Mouse (Mus musculus) embryonic facial prominence, embryonic 15.5 days (tissue): ENCODE measurements at regions not wholly inside any gene's neighbourhood (a gene's known extent, or its start where the extent isn't known, plus 50 kb on each side); places are given as distances from the start of the nearest gene placed in this dataset.

Experiments used
- ATAC-seq: fragments of 200-750 bp; cut with Nextera tagmentation; 2 replicates; pipeline ENCODE4 v1.8.0; 2017; ENCODE audit warnings: low read depth, moderate TSS enrichment; ENCODE audit not compliant: insufficient number of reproducible peaks, low FRiP score, low TSS enrichment
- H3K27ac ChIP-seq: fragments of 300-500 bp; sonication (generic); replicated peaks from 2 replicates; pipeline ENCODE4 v1.5.1; 2015; ENCODE audit warnings: mild to moderate bottlenecking, inconsistent platforms
- H3K27me3 ChIP-seq: fragments of 300-500 bp; sonication (generic); 2 replicates; pipeline ENCODE4 v1.6.1; 2015; ENCODE audit warnings: inconsistent platforms
- H3K36me3 ChIP-seq: fragments of 300-500 bp; sonication (generic); 2 replicates; pipeline ENCODE4 v1.6.1; 2015; ENCODE audit warnings: mild to moderate bottlenecking, inconsistent platforms
- H3K4me1 ChIP-seq: fragments of 300-500 bp; sonication (generic); 2 replicates; pipeline ENCODE4 v1.6.1; 2015; ENCODE audit warnings: inconsistent platforms
- H3K4me2 ChIP-seq: fragments of 300-500 bp; sonication (generic); replicated peaks from 2 replicates; pipeline ENCODE4 v1.6.1; 2015; ENCODE audit warnings: mild to moderate bottlenecking, inconsistent platforms
- H3K4me3 ChIP-seq: fragments of 300-500 bp; sonication (generic); replicated peaks from 2 replicates; pipeline ENCODE4 v1.5.1; 2015; ENCODE audit warnings: mild to moderate bottlenecking, inconsistent platforms
- H3K9ac ChIP-seq: fragments of 300-500 bp; sonication (generic); 2 replicates; pipeline ENCODE4 v1.6.1; 2015; ENCODE audit warnings: inconsistent platforms
- H3K9me3 ChIP-seq: fragments of 300-500 bp; sonication (generic); replicated peaks from 2 replicates; pipeline ENCODE4 v1.6.1; 2016; ENCODE audit warnings: inconsistent platforms
- WGBS: fragments of 180-500 bp; shearing (Covaris S2); methylation state at CpG from one replicate; pipeline ENCODE4 v1.1.7; 2015; 5-methylcytosine and 5-hydroxymethylcytosine counted together

DNA sequence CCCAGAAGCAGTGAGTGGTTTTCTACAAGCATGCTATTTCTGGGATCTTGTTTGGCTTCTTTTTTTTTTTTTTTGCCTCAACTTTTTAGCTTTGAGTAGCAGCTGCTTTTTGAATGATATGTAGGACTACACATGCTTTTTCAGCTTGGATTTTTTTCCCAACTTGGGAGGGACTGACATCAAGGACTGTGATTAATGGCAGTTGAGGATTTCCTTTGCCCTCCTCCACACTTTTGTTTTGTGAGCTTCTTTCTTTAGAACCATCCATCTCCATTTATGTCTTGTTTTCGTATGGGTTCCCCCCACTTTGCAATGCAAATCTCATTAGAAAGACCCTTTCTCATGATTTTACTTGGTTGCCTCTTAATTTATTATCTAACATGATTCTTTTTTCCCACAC, 352.3 kb upstream of the Jag1 start:
- WGBS: 77% methylated on average over 1 of the region's 1 CpGs
- no peak for ATAC-seq
- no peak overlapping the region for H3K4me3 ChIP-seq

DNA sequence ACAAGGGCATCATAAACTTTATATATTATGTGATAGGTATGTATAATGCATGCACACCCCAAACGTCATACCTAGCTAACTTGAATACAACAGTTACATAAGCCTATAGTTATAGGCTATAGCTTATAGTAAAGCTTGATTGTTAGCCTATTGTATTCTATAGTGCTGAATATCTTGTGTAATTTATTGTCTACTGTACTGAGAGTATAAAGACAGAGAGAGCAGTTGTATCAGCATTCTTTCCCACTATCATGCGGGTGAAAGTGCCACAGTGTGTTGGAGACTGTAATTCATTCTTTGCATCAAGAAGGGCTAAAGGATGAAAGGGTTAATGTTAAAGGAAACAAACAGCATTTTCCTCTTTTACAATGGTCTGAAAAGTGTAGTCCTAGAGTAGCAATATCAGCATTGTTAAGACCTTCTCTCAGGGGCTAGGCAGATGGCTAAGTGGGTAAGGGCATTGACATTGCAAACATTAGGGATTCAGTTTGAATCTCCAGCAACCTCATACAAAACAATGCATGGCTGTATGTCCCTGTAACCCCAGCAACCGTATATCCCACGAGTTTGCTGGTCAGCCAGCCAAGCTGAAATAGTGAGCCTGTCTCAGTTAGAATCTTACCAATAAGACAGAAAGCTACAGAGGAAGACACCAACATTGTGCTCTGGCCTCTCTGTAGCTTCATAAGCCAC, 340.8 kb upstream of the Jag1 start:
- H3K4me1 ChIP-seq: no peaks in the 10 kb centered on the region
- no peaks in the 10 kb centered on the region for H3K9me3 ChIP-seq
- H3K4me3 ChIP-seq: no peak overlapping the region
- no peaks in the 10 kb centered on the region for H3K36me3 ChIP-seq
- no peak overlapping the region for H3K27ac ChIP-seq
- H3K9ac ChIP-seq: no peak overlapping the region
- H3K4me2 ChIP-seq: no peak overlapping the region
- H3K27me3 ChIP-seq: no peaks in the 10 kb centered on the region
- ATAC-seq: no peak
- WGBS: 64% methylated on average over 4 of the region's 4 CpGs

More for the DNA sequence above, 352.3 kb upstream of the Jag1 start:
- no peaks in the 10 kb centered on the region for H3K27me3 ChIP-seq
- H3K9ac ChIP-seq: no peak overlapping the region
- no peaks in the 10 kb centered on the region for H3K36me3 ChIP-seq
- no peaks in the 10 kb centered on the region for H3K9me3 ChIP-seq
- no peak overlapping the region for H3K27ac ChIP-seq
- H3K4me1 ChIP-seq: no peaks in the 10 kb centered on the region
- H3K4me2 ChIP-seq: no peak overlapping the region

DNA sequence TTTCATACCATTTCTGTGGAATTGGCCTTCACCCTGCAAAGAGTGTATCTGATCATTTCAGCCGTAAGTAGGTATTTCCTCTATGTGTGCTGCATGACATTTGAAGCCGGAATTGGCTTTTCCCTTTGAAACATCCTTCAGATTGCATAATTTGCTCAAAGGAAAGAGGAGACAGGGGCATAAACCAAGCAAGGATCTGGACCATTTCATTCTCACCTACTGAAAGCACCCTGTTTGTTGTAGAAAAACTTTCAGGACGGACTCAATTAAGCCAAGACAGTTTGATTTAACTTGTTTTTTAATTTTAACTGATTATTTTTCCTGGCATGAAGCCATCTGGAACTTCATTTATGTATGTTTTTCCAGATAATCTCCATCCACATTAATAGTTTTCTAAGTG, 340.0 kb upstream of the Jag1 start:
- H3K27me3 ChIP-seq: no peaks in the 10 kb centered on the region
- H3K4me2 ChIP-seq: no peak overlapping the region
- no peaks in the 10 kb centered on the region for H3K36me3 ChIP-seq
- no peak overlapping the region for H3K4me3 ChIP-seq
- no peak for ATAC-seq
- H3K9ac ChIP-seq: no peak overlapping the region
- no peaks in the 10 kb centered on the region for H3K4me1 ChIP-seq
- H3K9me3 ChIP-seq: no peaks in the 10 kb centered on the region
- WGBS: 64% methylated on average over 3 of the region's 3 CpGs
- no peak overlapping the region for H3K27ac ChIP-seq

DNA sequence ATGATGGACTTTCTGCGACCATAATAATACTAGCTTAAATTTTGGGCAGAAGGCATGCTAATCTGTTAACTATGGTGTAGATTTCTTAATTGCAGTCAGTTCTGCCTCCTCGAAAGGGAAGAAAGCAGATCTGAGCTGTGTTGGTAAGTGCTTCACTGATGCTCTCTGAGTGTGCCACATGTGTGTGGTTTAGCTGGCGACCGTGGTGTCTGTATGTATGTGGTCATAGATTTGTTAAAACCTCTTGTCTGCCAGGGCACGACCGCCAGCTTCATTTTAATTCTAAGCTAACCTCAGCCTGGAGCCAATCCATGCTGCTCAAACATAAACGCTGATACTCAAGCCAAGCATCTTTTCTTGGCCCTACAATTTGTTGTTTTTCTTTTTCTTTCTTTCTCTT, 330.5 kb upstream of the Jag1 start:
- H3K9ac ChIP-seq: no peak overlapping the region
- peak; percentile 54; the same call in 1 of the 2 replicates for ATAC-seq
- H3K4me3 ChIP-seq: no peak overlapping the region
- H3K4me2 ChIP-seq: no peak overlapping the region
- no peaks in the 10 kb centered on the region for H3K36me3 ChIP-seq
- 57% methylated on average over 7 of the region's 7 CpGs for WGBS
- no peaks in the 10 kb centered on the region for H3K4me1 ChIP-seq
- H3K27ac ChIP-seq: no peak overlapping the region
- no peaks in the 10 kb centered on the region for H3K27me3 ChIP-seq
- no peaks in the 10 kb centered on the region for H3K9me3 ChIP-seq

DNA sequence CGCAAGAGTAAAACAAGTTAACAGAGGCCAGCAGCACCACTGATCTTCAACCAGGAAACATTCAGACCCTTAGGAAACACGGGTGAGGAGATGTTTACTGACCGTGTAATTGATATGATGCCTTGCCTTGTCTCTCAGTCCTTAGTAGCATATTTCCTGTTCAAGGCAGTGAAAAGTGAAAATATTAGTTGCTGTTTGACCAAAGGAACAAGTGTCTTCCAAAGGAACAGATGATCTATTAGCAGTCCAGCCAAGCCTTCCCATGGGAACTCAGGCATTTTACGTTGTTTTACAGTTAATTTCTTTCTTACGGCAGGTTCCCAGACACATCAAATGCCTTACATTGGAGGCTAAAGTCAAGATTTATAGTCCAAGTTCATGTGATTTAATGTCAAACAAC, 321.3 kb upstream of the Jag1 start:
- Histone ChIP-seq H3K27me3 (no peaks in the 10 kb centered on the region), H3K4me1 (0 out of 2 replicates have a peak, but pooled peaks cover 3% of the 10 kb centered on the region), H3K27ac (no peak overlapping the region), H3K9ac (no peak overlapping the region), H3K4me3 (no peak overlapping the region), H3K9me3 (no peaks in the 10 kb centered on the region), H3K36me3 (no peaks in the 10 kb centered on the region), H3K4me2 (no peak overlapping the region)
- WGBS: 63% methylated on average over 5 of the region's 5 CpGs
- ATAC-seq: no peak

DNA sequence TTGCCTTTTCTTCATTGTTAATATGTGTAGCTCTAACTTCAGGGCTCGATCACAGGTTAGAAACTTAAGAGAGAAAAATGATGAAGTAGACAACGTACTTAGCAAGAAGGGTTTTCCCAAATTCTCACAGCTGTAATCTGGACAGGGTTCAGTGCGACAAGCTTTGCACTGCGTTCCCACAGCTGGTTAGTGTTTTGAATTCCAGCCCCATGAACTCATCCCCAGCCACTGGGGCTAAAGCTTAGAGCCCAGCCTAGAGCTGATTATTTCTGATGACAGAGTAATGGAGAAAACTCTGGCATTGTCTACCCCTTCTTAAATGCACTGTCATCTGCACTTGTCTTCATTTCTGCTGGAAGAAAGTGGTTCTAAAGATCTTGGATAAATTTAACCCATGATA, 319.7 kb upstream of the Jag1 start:
- H3K27ac ChIP-seq: no peak overlapping the region
- no peak overlapping the region for H3K4me3 ChIP-seq
- H3K27me3 ChIP-seq: no peaks in the 10 kb centered on the region
- H3K4me2 ChIP-seq: no peak overlapping the region
- 41% methylated on average over 4 of the region's 4 CpGs for WGBS
- ATAC-seq: no peak
- H3K36me3 ChIP-seq: no peaks in the 10 kb centered on the region
- H3K9me3 ChIP-seq: no peaks in the 10 kb centered on the region
- H3K9ac ChIP-seq: no peak overlapping the region
- H3K4me1 ChIP-seq: 0 out of 2 replicates have a peak, but pooled peaks cover 3% of the 10 kb centered on the region

DNA sequence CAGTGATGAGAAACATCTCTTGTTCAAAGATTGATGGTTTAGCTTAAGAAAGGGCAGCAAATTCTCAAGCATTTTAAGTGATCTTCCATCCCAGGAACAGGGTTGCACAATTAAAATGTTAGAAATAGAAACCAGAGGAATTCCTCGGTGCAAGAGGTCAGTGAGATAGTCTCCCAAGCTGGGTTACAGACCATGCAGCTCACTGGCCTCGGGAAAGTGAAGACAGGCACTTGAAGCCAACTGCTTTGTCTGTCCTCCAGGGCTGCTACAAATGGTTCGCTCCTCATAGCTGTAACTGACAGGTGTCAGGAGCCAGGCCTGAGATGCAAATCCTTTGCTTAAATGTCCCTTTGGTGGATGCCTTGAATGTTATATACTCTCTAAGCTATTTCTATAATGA, 306.2 kb upstream of the Jag1 start:
- Histone ChIP-seq H3K4me3 (no peak overlapping the region), H3K4me1 (no peaks in the 10 kb centered on the region), H3K27me3 (no peaks in the 10 kb centered on the region), H3K4me2 (no peak overlapping the region), H3K36me3 (no peaks in the 10 kb centered on the region), H3K27ac (no peak overlapping the region), H3K9ac (no peak overlapping the region), H3K9me3 (no peaks in the 10 kb centered on the region)
- 72% methylated on average over 3 of the region's 3 CpGs for WGBS
- ATAC-seq: no peak

DNA sequence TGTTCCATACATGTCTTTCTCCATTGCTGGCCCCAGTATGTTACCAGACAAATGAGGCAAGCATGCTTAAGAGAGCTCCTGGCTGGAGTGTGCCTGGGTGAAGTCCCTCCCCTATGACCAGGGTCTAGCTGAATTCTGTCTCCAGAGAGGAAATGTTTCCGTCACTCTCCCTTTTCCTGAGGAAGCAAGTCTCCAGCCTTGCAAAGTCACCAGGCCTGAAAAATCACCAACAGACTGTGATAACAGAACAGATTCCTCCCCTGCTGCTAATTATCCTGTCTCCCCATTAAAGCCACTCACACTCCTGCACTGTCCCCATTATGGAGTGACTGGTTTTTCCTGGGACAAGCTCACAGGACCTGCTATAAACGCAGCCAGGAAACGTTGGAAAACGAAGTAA, 303.2 kb upstream of the Jag1 start:
- 67% methylated on average over 4 of the region's 4 CpGs for WGBS
- no peaks in the 10 kb centered on the region for H3K36me3 ChIP-seq
- H3K9me3 ChIP-seq: no peaks in the 10 kb centered on the region
- ATAC-seq: no peak
- H3K4me3 ChIP-seq: no peak overlapping the region
- H3K9ac ChIP-seq: no peak overlapping the region
- no peak overlapping the region for H3K4me2 ChIP-seq
- H3K4me1 ChIP-seq: no peaks in the 10 kb centered on the region
- no peaks in the 10 kb centered on the region for H3K27me3 ChIP-seq
- no peak overlapping the region for H3K27ac ChIP-seq

DNA sequence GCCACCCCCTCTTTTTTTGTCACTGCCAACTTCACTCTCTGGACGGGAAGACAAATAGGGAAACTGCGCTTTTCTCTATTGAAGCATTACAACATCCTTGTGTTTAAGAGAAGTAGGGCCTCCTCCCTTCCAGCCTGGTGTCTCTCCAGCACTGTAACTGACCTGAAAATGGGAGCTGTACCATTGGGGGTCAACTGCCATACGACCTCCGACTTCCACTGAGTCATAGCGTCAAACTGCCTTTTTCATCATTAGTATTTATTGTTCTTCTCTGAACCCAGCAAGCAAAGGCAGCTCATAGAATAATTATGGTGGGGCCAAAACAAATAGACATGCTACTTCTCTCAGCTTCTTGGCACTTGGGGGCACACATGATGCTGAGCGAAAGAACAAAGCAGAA, 301.2 kb upstream of the Jag1 start:
- ATAC-seq: no peak
- no peaks in the 10 kb centered on the region for H3K9me3 ChIP-seq
- no peak overlapping the region for H3K4me3 ChIP-seq
- H3K4me2 ChIP-seq: no peak overlapping the region
- H3K27me3 ChIP-seq: no peaks in the 10 kb centered on the region
- no peak overlapping the region for H3K27ac ChIP-seq
- H3K9ac ChIP-seq: no peak overlapping the region
- H3K36me3 ChIP-seq: no peaks in the 10 kb centered on the region
- 88% methylated on average over 6 of the region's 6 CpGs for WGBS
- H3K4me1 ChIP-seq: 0 out of 2 replicates have a peak, but pooled peaks cover 3% of the 10 kb centered on the region

DNA sequence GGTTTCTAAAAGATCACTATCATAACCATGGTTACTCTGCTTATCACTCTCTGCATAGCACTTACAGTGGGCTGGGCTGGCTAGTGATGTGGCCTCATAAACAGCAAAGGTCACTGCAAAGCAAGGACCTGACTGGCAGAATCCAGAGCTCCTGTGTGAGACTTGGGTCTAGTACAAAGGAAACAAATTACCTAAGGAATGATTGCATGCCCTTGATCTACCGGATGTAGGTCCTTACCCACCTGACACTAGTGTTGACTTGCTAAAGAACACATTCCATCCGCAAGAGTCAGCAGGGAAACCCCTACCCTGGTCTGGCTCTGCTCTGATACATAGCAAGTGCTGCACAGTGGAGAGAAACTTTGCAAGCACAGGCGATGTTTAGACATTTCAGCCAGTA, 297.0 kb upstream of the Jag1 start:
- H3K4me1 ChIP-seq: 0 out of 2 replicates have a peak, but pooled peaks cover 3% of the 10 kb centered on the region
- no peaks in the 10 kb centered on the region for H3K27me3 ChIP-seq
- H3K9ac ChIP-seq: no peak overlapping the region
- no peaks in the 10 kb centered on the region for H3K36me3 ChIP-seq
- H3K27ac ChIP-seq: no peak overlapping the region
- no peak overlapping the region for H3K4me3 ChIP-seq
- no peak for ATAC-seq
- whole genome bisulfite sequencing: 63% methylated on average over 3 of the region's 3 CpGs
- H3K9me3 ChIP-seq: no peaks in the 10 kb centered on the region
- H3K4me2 ChIP-seq: no peak overlapping the region

DNA sequence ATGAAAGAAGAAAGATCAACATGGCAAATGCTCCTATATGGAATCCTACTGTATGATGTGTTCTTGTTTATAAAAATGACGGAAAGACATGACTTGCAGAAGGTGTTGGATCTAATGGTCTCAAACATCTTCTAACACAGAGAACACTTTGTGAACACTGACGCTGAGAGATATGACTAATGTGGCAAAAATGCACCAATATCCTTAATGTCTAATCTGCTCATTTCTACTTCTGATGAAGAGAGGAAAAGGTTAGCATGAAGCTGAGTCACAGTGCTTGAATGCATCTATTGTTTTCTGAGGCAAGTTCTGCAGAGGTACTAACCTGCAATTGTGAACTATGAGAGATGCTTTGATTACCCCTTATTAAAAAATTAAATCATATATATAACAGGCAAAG, 293.2 kb upstream of the Jag1 start:
- no peaks in the 10 kb centered on the region for H3K36me3 ChIP-seq

DNA sequence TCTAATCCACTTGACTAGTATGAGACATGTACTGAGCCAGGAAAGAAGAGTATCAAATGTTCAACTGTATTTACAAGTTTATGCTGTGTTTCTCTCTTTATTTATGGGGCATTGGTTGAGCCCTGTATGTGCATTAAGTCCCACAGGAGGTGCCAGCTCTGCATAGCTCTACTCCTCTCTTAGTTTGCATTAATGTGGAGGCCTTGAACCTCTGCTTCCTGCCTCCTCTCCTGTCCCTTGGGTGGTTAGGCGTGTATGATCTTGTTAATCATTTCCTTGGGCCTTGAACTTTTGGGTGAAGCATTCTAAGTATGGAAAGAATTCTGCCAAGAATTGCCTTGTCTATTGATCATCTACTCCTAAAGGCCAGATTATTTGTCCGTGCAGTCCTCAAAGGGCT, 291.9 kb upstream of the Jag1 start:
- no peak overlapping the region for H3K4me2 ChIP-seq
- no peaks in the 10 kb centered on the region for H3K9me3 ChIP-seq
- H3K4me1 ChIP-seq: no peaks in the 10 kb centered on the region
- no peak for ATAC-seq
- no peaks in the 10 kb centered on the region for H3K27me3 ChIP-seq
- 63% methylated on average over 2 of the region's 2 CpGs for WGBS
- no peak overlapping the region for H3K27ac ChIP-seq
- H3K9ac ChIP-seq: no peak overlapping the region
- H3K36me3 ChIP-seq: no peaks in the 10 kb centered on the region
- H3K4me3 ChIP-seq: no peak overlapping the region

More for the DNA sequence above, 293.2 kb upstream of the Jag1 start:
- H3K4me3 ChIP-seq: no peak overlapping the region
- H3K4me1 ChIP-seq: 0 out of 2 replicates have a peak, but pooled peaks cover 3% of the 10 kb centered on the region
- H3K9me3 ChIP-seq: no peaks in the 10 kb centered on the region
- H3K27ac ChIP-seq: no peak overlapping the region
- no peak for ATAC-seq
- H3K9ac ChIP-seq: no peak overlapping the region
- no peaks in the 10 kb centered on the region for H3K27me3 ChIP-seq
- no peak overlapping the region for H3K4me2 ChIP-seq
- 77% methylated on average over 2 of the region's 2 CpGs for WGBS
